Mouse (Mus musculus): ENCODE measurements at regions not wholly inside any gene's neighbourhood (a gene's known extent, or its start where the extent isn't known, plus 50 kb on each side); places are given as distances from the start of the nearest gene placed in this dataset.

DNA sequence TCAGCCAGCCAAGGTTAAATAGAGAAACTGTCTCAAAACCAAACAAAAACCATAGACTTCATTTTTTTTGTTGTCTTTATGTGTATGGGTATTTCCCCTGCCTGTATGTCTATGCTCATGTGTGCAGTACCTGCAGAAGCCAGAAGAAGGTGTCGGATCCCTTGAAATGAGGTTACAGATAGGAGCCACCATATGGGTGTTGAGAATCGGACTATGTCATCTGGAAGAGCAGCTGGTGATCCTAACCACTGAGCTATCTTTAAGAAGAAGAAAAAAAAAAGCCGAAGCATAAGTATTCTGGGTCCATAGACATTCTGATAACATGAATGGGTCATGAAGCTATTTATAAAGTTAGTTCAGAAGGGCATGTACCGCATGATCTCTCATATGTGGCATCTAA is 107.2 kb upstream of the Tmem164 start:
- H3K36me3 ChIP-seq (replicated peaks; ENCODE audit: low read length) = no peaks in the 10 kb centered on the region
- no peaks in the 10 kb centered on the region for H3K9me3 ChIP-seq
- no peaks in the 10 kb centered on the region for H3K27me3 ChIP-seq (replicated peaks)
- peaks cover 44% of the 10 kb centered on the region for H3K4me1 ChIP-seq
- TF ChIP-seq GATA1 (IDR thresholded peaks at IDR 0.05; ENCODE audit: borderline replicate concordance, low read length) = no peak
- no peak for TF ChIP-seq FLI1 (IDR thresholded peaks at IDR 0.05; ENCODE audit: low read length)
- no peak overlapping the region for H3K4me3 ChIP-seq (replicated peaks)

DNA sequence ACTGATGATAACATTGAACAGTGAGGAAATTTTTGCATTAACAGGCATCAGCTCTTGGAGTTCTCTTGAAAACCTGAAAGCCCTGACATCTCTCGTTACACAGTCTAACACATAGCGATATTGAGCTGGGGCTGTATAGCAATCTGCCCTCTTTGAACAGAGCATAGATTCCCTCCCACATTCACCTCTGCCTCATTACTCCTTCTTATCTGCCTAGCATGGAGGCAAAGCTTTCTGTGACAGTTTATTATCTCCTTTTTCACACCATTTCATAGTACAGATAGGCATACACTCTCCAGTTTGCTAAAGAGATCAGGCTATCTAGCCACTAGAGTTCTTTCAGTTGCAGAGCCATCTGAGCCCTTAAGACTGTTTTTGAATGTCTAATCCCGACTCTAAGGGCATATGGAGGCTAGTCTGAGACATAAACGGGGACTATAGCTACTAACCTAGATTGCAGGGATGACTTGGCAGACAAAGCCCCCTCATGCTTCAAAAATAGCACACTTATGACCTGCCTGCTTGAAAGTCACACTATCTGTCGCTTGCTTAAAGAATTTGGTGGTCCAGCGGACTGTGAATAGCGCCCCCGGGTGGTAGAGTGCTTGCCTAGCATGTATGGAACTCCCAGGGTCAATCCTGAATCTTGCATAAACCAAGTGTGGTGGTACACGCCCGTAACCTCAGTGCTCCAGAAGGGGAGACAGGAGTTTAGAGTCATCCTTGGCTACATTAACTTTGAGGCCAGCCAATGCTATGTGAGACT is 106.1 kb upstream of the Tmem164 start:
- Histone ChIP-seq H3K27me3 (replicated peaks) (no peaks in the 10 kb centered on the region), H3K9me3 (no peaks in the 10 kb centered on the region), H3K4me3 (replicated peaks) (no peak overlapping the region), H3K36me3 (replicated peaks; ENCODE audit: low read length) (no peaks in the 10 kb centered on the region), H3K4me1 (peaks cover 45% of the 10 kb centered on the region)
- TF ChIP-seq FLI1 (IDR thresholded peaks at IDR 0.05; ENCODE audit: low read length) = no peak
- no peak for TF ChIP-seq GATA1 (IDR thresholded peaks at IDR 0.05; ENCODE audit: borderline replicate concordance, low read length)

DNA sequence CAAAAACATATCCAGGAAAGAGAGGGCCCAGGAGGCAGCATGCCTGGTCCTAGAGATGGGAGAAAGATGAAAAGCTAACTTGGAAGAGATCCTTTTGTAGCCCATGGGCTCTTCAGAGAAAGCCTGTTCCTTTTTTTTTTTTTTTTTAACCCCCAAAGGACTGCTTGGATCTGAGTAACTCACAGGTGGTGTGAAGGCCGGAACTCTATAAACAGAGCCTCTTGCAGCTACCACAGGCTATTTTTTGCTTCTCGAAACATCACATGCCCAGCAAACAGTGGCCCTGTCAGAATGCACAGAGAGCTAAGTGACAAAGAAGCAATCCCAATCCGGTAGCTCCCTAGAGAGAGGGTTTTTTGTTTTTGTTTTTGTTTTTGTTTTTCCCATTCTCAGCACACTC is 105.1 kb upstream of the Tmem164 start:
- Histone ChIP-seq H3K9me3 (no peaks in the 10 kb centered on the region), H3K27me3 (replicated peaks) (no peaks in the 10 kb centered on the region), H3K4me1 (peaks cover 47% of the 10 kb centered on the region), H3K36me3 (replicated peaks; ENCODE audit: low read length) (no peaks in the 10 kb centered on the region), H3K4me3 (replicated peaks) (no peak overlapping the region)
- no peak for TF ChIP-seq FLI1 (IDR thresholded peaks at IDR 0.05; ENCODE audit: low read length)
- no peak for TF ChIP-seq GATA1 (IDR thresholded peaks at IDR 0.05; ENCODE audit: borderline replicate concordance, low read length)

DNA sequence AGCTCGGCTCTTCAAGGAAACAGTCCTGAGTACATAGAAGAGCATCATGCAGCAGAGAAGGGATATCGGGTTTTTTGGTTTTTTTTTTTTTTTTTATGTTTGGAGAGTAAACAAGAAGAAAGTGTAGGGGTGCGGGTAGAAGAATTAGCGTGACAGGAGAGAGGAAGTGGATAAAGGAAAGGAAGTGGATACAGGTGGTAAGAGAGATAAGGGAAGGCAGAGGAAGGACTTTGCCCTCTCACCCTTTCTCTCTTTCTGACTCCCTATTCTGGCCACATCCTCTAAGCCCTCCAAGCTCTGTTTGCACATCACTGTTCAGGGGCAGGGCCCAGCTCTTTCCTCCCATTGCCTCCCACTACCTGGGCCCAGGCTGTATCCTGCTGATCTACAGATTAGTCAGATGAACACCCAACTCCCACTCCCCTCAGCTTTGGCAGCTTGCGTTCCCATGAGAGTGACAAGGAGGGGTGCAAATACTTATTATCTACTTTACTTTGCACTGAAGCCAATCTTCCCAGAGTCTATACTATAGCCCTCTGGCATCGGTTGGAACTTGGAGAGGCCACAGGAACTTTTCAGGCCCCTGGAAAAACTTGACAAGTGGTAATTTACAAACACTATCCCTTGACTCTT is 103.6 kb upstream of the Tmem164 start:
- H3K4me1 ChIP-seq = peaks cover 44% of the 10 kb centered on the region
- peak overlapping the region; percentile 62 for H3K4me3 ChIP-seq (replicated peaks)
- TF ChIP-seq FLI1 (IDR thresholded peaks at IDR 0.05; ENCODE audit: low read length) (no peak), GATA1 (IDR thresholded peaks at IDR 0.05; ENCODE audit: borderline replicate concordance, low read length) (no peak)

DNA sequence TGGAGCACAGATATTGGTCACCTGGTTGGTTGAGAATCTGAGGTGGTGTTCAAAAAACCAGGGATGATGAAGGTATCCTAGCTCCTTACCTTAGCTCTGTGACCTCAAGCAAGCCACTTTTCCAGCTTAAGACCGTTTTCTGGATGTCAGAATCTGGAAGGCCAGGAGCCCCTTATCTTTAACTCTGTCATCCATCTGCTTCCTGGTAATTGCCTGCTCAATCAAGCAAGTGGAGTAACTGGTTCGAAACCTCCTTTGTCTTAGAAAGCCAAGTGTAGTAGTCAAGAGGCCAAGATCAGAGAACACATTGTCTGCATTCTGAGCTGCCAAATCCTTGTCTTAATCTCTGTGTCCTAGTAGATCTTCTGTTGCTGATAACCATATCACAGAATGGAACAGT is 95.9 kb upstream of the Tmem164 start:
- Histone ChIP-seq H3K4me1 (peaks cover 11% of the 10 kb centered on the region; the same call in 1 of the 2 replicates), H3K4me3 (replicated peaks) (no peak overlapping the region), H3K27me3 (replicated peaks) (no peaks in the 10 kb centered on the region), H3K9me3 (no peaks in the 10 kb centered on the region), H3K36me3 (replicated peaks; ENCODE audit: low read length) (no peaks in the 10 kb centered on the region)
- TF ChIP-seq FLI1 (IDR thresholded peaks at IDR 0.05; ENCODE audit: low read length) (no peak), GATA1 (IDR thresholded peaks at IDR 0.05; ENCODE audit: borderline replicate concordance, low read length) (no peak)

More for the DNA sequence above, 103.6 kb upstream of the Tmem164 start:
- no peaks in the 10 kb centered on the region for H3K27me3 ChIP-seq (replicated peaks)
- no peaks in the 10 kb centered on the region for H3K36me3 ChIP-seq (replicated peaks; ENCODE audit: low read length)
- H3K9me3 ChIP-seq = no peaks in the 10 kb centered on the region

DNA sequence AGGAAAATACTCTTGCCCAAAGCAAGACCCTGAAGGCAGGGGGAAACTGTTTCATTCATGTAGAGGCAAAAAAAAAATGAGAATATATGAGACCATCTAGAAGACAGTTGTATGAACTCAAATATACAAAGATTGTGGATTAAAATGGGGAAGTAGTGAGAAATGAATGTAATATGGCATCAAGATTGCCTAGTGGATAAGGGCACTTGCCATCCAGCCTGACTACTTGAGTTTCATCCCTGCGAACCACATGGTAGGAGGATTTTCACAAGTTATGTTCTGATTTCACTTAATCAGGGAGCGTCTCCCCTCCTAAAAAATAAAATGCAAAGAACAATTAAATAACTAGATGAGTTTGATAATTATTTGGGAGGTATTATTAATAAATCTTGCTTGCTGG is 81.8 kb upstream of the Tmem164 start:
- Histone ChIP-seq H3K36me3 (replicated peaks; ENCODE audit: low read length) (no peaks in the 10 kb centered on the region), H3K4me1 (peaks cover 5% of the 10 kb centered on the region), H3K9me3 (no peaks in the 10 kb centered on the region), H3K4me3 (replicated peaks) (no peak overlapping the region), H3K27me3 (replicated peaks) (peaks cover 3% of the 10 kb centered on the region)
- TF ChIP-seq FLI1 (IDR thresholded peaks at IDR 0.05; ENCODE audit: low read length) (no peak), GATA1 (IDR thresholded peaks at IDR 0.05; ENCODE audit: borderline replicate concordance, low read length) (no peak)

DNA sequence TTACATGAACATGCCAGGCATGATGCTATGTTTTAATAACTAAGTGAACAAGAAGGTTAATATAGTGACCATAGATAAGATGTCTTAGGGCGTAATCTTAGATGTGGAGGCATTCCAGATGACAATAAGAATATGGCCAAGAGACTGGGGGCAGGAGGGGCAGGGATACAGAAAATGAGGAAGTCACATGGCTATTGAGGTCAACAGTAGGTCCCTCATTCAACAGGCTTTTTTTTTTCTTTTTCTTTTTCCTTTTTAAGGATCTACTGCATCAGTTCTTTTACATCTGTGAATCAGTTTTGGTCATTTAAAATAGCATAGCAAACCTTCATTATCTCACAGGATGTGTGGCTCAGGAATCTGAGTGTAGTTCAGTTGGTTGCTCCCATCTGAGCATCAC is 80.4 kb upstream of the Tmem164 start:
- no peaks in the 10 kb centered on the region for H3K9me3 ChIP-seq
- H3K27me3 ChIP-seq (replicated peaks) = peaks cover 3% of the 10 kb centered on the region
- H3K4me1 ChIP-seq = peaks cover 5% of the 10 kb centered on the region
- TF ChIP-seq FLI1 (IDR thresholded peaks at IDR 0.05; ENCODE audit: low read length) (no peak), GATA1 (IDR thresholded peaks at IDR 0.05; ENCODE audit: borderline replicate concordance, low read length) (no peak)
- H3K36me3 ChIP-seq (replicated peaks; ENCODE audit: low read length) = no peaks in the 10 kb centered on the region
- no peak overlapping the region for H3K4me3 ChIP-seq (replicated peaks)

DNA sequence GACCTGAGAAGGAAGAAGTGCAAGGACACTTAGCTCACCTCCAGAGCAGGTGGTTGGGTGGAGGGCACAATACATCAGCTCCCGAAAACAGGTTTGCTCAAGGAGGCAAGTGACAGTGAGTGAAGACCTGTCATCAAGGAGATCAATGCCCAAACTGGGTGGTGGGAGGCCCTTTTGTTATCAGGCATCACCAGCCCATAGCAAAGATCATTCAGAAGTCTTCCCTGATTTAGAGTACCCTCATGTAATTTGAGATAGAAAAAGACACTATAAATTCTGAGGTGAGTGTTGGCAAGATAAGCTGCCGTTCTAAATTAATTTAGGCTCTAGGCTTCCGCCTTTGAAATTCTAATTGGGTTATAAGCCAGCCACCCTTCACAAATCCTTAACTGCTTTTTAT is 76.1 kb upstream of the Tmem164 start:
- Histone ChIP-seq H3K36me3 (replicated peaks; ENCODE audit: low read length) (no peaks in the 10 kb centered on the region), H3K9me3 (no peaks in the 10 kb centered on the region), H3K4me3 (replicated peaks) (no peak overlapping the region), H3K4me1 (peaks cover 5% of the 10 kb centered on the region), H3K27me3 (replicated peaks) (peaks cover 3% of the 10 kb centered on the region)
- TF ChIP-seq FLI1 (IDR thresholded peaks at IDR 0.05; ENCODE audit: low read length) (no peak), GATA1 (IDR thresholded peaks at IDR 0.05; ENCODE audit: borderline replicate concordance, low read length) (no peak)

DNA sequence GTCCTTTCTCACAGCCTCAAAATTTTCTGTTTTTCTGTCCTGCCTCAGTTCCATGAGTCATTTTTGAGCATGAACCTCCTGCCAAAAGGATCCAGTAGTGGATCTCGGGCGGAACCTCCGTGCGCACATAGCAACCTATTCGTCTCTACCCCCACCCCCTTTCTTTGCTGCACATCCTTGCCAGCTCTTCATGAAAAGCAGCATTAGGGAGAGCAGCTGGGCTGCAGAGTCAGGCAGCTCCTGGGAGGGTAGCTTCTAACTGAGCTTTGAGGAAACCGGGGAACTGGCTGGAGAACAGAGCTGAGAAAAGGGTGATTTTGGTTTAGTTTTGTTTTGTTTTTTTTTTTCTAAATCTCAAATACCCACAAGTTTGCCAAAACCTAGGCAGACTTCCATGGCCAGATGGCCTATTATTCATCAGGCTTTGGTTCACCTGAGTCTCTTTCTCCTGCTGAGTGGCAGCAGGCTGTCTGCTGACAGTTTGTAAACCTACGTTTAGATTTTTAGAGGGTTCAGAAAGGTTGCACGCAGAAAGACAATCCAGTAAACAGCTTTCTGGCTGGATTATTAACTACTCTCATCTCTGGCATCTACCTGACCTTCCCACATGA is 74.5 kb upstream of the Tmem164 start:
- TF ChIP-seq FLI1 (IDR thresholded peaks at IDR 0.05; ENCODE audit: low read length) = no peak
- no peak for TF ChIP-seq GATA1 (IDR thresholded peaks at IDR 0.05; ENCODE audit: borderline replicate concordance, low read length)
- no peak overlapping the region for H3K4me3 ChIP-seq (replicated peaks)
- H3K36me3 ChIP-seq (replicated peaks; ENCODE audit: low read length) = no peaks in the 10 kb centered on the region
- no peaks in the 10 kb centered on the region; the same call in 1 of the 2 replicates for H3K4me1 ChIP-seq
- H3K9me3 ChIP-seq = no peaks in the 10 kb centered on the region
- H3K27me3 ChIP-seq (replicated peaks) = no peaks in the 10 kb centered on the region

Measured in megakaryocyte, embryonic 14.5 days (primary cell).